Mouse (Mus musculus): ENCODE data around the gene Arhgap31.

DNA sequence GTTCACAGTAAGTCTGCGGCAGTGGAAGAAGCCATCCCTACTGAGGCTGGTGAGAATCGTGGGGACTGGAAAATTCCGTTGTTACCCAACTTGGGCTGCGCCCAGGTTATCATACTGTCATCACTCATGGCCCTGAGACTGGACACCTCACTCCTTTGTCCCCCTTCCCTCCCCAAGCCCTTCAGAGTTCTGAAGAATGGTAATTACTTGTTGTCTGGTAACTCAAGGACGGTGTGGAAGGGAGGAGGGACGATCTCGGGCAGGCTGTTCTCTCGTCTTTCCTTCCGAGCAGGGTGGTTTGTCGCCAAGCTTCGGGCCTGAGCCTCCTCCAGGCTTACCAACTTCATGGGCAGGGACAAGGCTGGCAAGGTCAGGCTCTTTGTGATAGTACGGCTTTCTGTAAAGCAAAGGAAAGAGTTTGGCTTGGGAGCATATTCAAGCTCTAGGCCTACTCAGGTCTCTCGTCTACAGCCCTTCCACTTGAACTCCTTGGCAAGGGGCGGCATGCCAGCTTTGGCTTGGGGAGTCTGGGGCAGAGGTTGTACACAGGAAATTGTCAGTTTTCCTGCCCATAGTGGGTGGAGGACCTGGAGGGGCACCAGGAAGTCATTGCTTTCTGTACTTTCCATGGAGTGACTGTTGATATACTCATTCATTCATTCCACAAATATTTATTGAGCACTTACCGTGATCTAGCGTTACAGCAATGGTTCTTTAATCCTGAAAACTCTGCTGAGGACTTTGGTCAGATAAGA is 92.2 kb downstream of the Arhgap31 start:
- no peak for TF ChIP-seq CTCF (IDR thresholded peaks at IDR 0.05; ENCODE audit: control insufficient read depth, insufficient read depth, low read length)
- TF ChIP-seq POLR2A (IDR thresholded peaks at IDR 0.05; ENCODE audit: borderline replicate concordance, control insufficient read depth, low read depth, low read length) = no peak
